Mouse (Mus musculus): ENCODE results near the gene Dld.

- TF ChIP-seq CTCF (IDR thresholded peaks at IDR 0.05; ENCODE audit: control insufficient read depth, insufficient read depth, insufficient read length): no peak
- TF ChIP-seq MYOG (IDR thresholded peaks at IDR 0.05; ENCODE audit: control insufficient read depth, extremely low read depth, insufficient read length): no peak
- no peak for TF ChIP-seq MAX (IDR thresholded peaks at IDR 0.05)
- TF ChIP-seq USF1 (IDR thresholded peaks at IDR 0.05; ENCODE audit: low read depth): no peak
Observed at GRCm38 (mm10) chr12:31395895-31396294, 44.6 kb upstream of the Dld start.

Data from C2C12 (cell line).